Comparison of ENCODE assay signal across 13 mouse cellular contexts in genomic region chr5:121809667-121810224, GRCm38 (mm10). TPM values are rescaled to one million over a fixed set of nuclear protein-coding genes. Genes with fewer than 3 reads are reported as not detected.
DNase-seq lines count a peak whose midpoint lies in the region; ATAC-seq and TF ChIP-seq lines count a peak whose summit lies in the region.
"Had no signal": no experiment of that assay in that cellular context is flagged by ENCODE, and none has a peak within 500 bp of the region (broad histone marks: within the 10 kb centered on the region; RNA-seq: fewer than 3 reads in every experiment).

No protein-coding gene starts in this region.

- no peaks in the 10 kb centered on the region for H3K27me3 ChIP-seq in kidney, embryonic 16.5 days (ENCODE audit: insufficient read depth, low read length)
- no peaks in the 10 kb centered on the region for H3K27me3 ChIP-seq in cerebellum, adult 2 months (ENCODE audit: control insufficient read depth, insufficient read depth, low read length)
- H3K27me3 ChIP-seq in heart, postnatal 0 days (ENCODE audit: control insufficient read depth, insufficient read depth, low read length), result no peaks in the 10 kb centered on the region
- no peaks in the 10 kb centered on the region for H3K27me3 ChIP-seq in hindbrain, embryonic 12.5 days
- H3K27me3 ChIP-seq: forebrain, embryonic 15.5 days; limb, embryonic 12.5 days; neural tube, embryonic 12.5 days; stomach, embryonic 15.5 days had no signal

- no peak overlapping the region for H3K4me2 ChIP-seq in kidney, embryonic 16.5 days (replicated peaks; ENCODE audit: low read depth, low read length)
- no peak overlapping the region for H3K4me2 ChIP-seq in heart, postnatal 0 days (ENCODE audit: low read depth, low read length)
- H3K4me2 ChIP-seq in hindbrain, embryonic 12.5 days (replicated peaks), result no peak overlapping the region
- H3K4me2 ChIP-seq: forebrain, embryonic 15.5 days; limb, embryonic 12.5 days; neural tube, embryonic 12.5 days; stomach, embryonic 15.5 days had no signal

- DNase-seq in cerebellum, adult 11 months, result peak; percentile 44
- DNase-seq in cerebellum, postnatal 4 days (ENCODE audit: low spot score in 2 of 2), result no peak
- peak; percentile 64 for DNase-seq in kidney, postnatal 14 days
- peak; percentile 52 to 57 for DNase-seq in cerebellum, adult 2 months
- DNase-seq in heart, postnatal 0 days (ENCODE audit: low spot score), result peak; percentile 61
- DNase-seq in Muller cell, postnatal 12 days (ENCODE audit: inconsistent ontology term), result no peak

- H3K4me1 ChIP-seq in kidney, embryonic 16.5 days (ENCODE audit: insufficient read depth, low read length), result no peaks in the 10 kb centered on the region; the same call in 1 of the 2 replicates
- H3K4me1 ChIP-seq in cerebellum, adult 2 months (ENCODE audit: control insufficient read depth, insufficient read depth, low read length), result peaks cover 42% of the 10 kb centered on the region
- peaks cover 13% of the 10 kb centered on the region for H3K4me1 ChIP-seq in heart, postnatal 0 days (ENCODE audit: control insufficient read depth, insufficient read depth)
- H3K4me1 ChIP-seq in hindbrain, embryonic 12.5 days, result no peaks in the 10 kb centered on the region
- H3K4me1 ChIP-seq: hindbrain, embryonic 10.5 days; limb, embryonic 12.5 days; neural tube, embryonic 12.5 days had no signal

- peaks cover 46% of the 10 kb centered on the region for H3K36me3 ChIP-seq in kidney, embryonic 16.5 days (ENCODE audit: insufficient read depth, low read length)
- H3K36me3 ChIP-seq in heart, postnatal 0 days (replicated peaks; ENCODE audit: control insufficient read depth, insufficient read depth, low read length), result peaks cover 52% of the 10 kb centered on the region
- peaks cover 52% of the 10 kb centered on the region for H3K36me3 ChIP-seq in hindbrain, embryonic 12.5 days

- TF ChIP-seq CTCF in cerebellum, adult 2 months (IDR thresholded peaks at IDR 0.05; ENCODE audit: borderline replicate concordance, insufficient read depth, low read depth, low read length), result no peak
- no peak for TF ChIP-seq CTCF in heart, postnatal 0 days (IDR thresholded peaks at IDR 0.05; ENCODE audit: low read depth)

- TF ChIP-seq POLR2A in cerebellum, adult 2 months (IDR thresholded peaks at IDR 0.05; ENCODE audit: borderline replicate concordance, insufficient read depth, low read length), result no peak

- TF ChIP-seq EP300 in heart, postnatal 0 days (IDR thresholded peaks at IDR 0.05; ENCODE audit: low read depth), result no peak

- WGBS in kidney, embryonic 16.5 days, result 64% methylated on average over 5 of the region's 5 CpGs
- 24% methylated on average over 5 of the region's 5 CpGs for WGBS in cerebellum, adult 2 months
- 12% methylated on average over 5 of the region's 5 CpGs for WGBS in heart, postnatal 0 days
- 80% methylated on average over 5 of the region's 5 CpGs for WGBS in hindbrain, embryonic 12.5 days

- no peak overlapping the region for H3K27ac ChIP-seq in kidney, embryonic 16.5 days (ENCODE audit: low read length)
- no peak overlapping the region for H3K27ac ChIP-seq in cerebellum, adult 2 months (ENCODE audit: insufficient read depth, low read length)
- H3K27ac ChIP-seq in heart, postnatal 0 days (ENCODE audit: low read depth), result peak overlapping the region; percentile 54
- H3K27ac ChIP-seq in hindbrain, embryonic 12.5 days, result no peak overlapping the region
- H3K27ac ChIP-seq: forebrain, embryonic 15.5 days; hindbrain, embryonic 10.5 days; limb, embryonic 12.5 days; neural tube, embryonic 12.5 days; stomach, embryonic 15.5 days had no signal

- no peak for ATAC-seq in kidney, embryonic 16.5 days (ENCODE audit: low FRiP score, low TSS enrichment)
- peak; percentile 80 for ATAC-seq in heart, postnatal 0 days (ENCODE audit: insufficient read depth, low read depth)
- ATAC-seq in hindbrain, embryonic 12.5 days (ENCODE audit: low FRiP score), result no peak
- ATAC-seq: forebrain, embryonic 15.5 days had no signal

- no peak overlapping the region for H3K9ac ChIP-seq in kidney, embryonic 16.5 days (replicated peaks; ENCODE audit: low read length)
- no peak overlapping the region for H3K9ac ChIP-seq in heart, postnatal 0 days (replicated peaks; ENCODE audit: low read depth, low read length)
- H3K9ac ChIP-seq in hindbrain, embryonic 12.5 days, result no peak overlapping the region
- H3K9ac ChIP-seq: forebrain, embryonic 15.5 days; limb, embryonic 12.5 days; neural tube, embryonic 12.5 days; stomach, embryonic 15.5 days had no signal

- no peak overlapping the region for H3K4me3 ChIP-seq in kidney, embryonic 16.5 days (ENCODE audit: low read length)
- no peak overlapping the region for H3K4me3 ChIP-seq in cerebellum, adult 2 months (replicated peaks; ENCODE audit: insufficient read depth, low read depth, low read length)
- H3K4me3 ChIP-seq in heart, postnatal 0 days (ENCODE audit: low read depth, low read length), result no peak overlapping the region
- H3K4me3 ChIP-seq in hindbrain, embryonic 12.5 days, result no peak overlapping the region
- H3K4me3 ChIP-seq: forebrain, embryonic 15.5 days; hindbrain, embryonic 10.5 days; limb, embryonic 12.5 days; neural tube, embryonic 12.5 days; stomach, embryonic 15.5 days had no signal

- no peaks in the 10 kb centered on the region for H3K9me3 ChIP-seq in kidney, embryonic 16.5 days (ENCODE audit: low read length)
- H3K9me3 ChIP-seq in heart, postnatal 0 days (replicated peaks; ENCODE audit: control insufficient read depth, low read length), result no peaks in the 10 kb centered on the region
- no peaks in the 10 kb centered on the region for H3K9me3 ChIP-seq in hindbrain, embryonic 12.5 days (replicated peaks)
- H3K9me3 ChIP-seq: forebrain, embryonic 15.5 days; hindbrain, embryonic 10.5 days; limb, embryonic 12.5 days; neural tube, embryonic 12.5 days; stomach, embryonic 15.5 days had no signal

RNA-seq across cellular contexts. Expression of gene Sh2b3, which starts 27.7 kb away (rescaled TPM):
- polyA plus RNA-seq in kidney, embryonic 16.5 days (2015; fragmentation: Nextera tagmentation; extraction: Ambion mirVana), result 17.4 and 17.8 TPM in 2 replicates
- polyA plus RNA-seq in cerebellum, adult 2 months (2012; rRNA removed), result 30.8 and 31.7 TPM in 2 replicates
- total RNA-seq in heart, postnatal 0 days (2014; rRNA removed; ENCODE audit: low replicate concordance), result 58.5 and 60.4 TPM in 2 replicates
- polyA plus RNA-seq in heart, postnatal 0 days (2015; fragmentation: Nextera tagmentation; extraction: Ambion mirVana), result 10.1 and 11.4 TPM in 2 replicates
- polyA plus RNA-seq in hindbrain, embryonic 12.5 days (2016; fragmentation: Nextera tagmentation; extraction: Ambion mirVana), result 11.4 and 12.1 TPM in 2 replicates

RNA-seq across cellular contexts. Expression of gene Pheta1, which starts 39.0 kb away (rescaled TPM):
- polyA plus RNA-seq in kidney, embryonic 16.5 days (2015; fragmentation: Nextera tagmentation; extraction: Ambion mirVana), result 28.9 and 33.2 TPM in 2 replicates
- polyA plus RNA-seq in cerebellum, adult 2 months (2012; rRNA removed), result 17.6 and 19.0 TPM in 2 replicates
- total RNA-seq in heart, postnatal 0 days (2014; rRNA removed; ENCODE audit: low replicate concordance), result 25.2 and 32.2 TPM in 2 replicates
- polyA plus RNA-seq in heart, postnatal 0 days (2015; fragmentation: Nextera tagmentation; extraction: Ambion mirVana), result 16.4 and 17.8 TPM in 2 replicates
- polyA plus RNA-seq in hindbrain, embryonic 12.5 days (2016; fragmentation: Nextera tagmentation; extraction: Ambion mirVana), result 48.1 and 50.5 TPM in 2 replicates

Comparison
In these comparisons a context has a peak if more than half of its experiments do, and no peak if none do; other contexts are left out.
1. DNase-seq: peak in cerebellum, adult 11 months (single experiment), kidney, postnatal 14 days (single experiment), cerebellum, adult 2 months (2 of 2) and heart, postnatal 0 days (single experiment); none in cerebellum, postnatal 4 days (0 of 2) and Muller cell, postnatal 12 days (single experiment).